Mouse (Mus musculus): ENCODE measurements around the gene Spryd3. TPM values are rescaled to one million over a fixed set of nuclear protein-coding genes. Genes with fewer than 3 reads are reported as not detected.

Spryd3 gene
- polyA plus RNA-seq, 1 experiment: 20.8 TPM

GRCm38 (mm10) chr15:102107689-102108573, 28.1 kb downstream of the Spryd3 start:
- TF ChIP-seq POLR2A (IDR thresholded peaks at IDR 0.05; ENCODE audit: borderline replicate concordance, low read depth, low read length) (no peak), CTCF (IDR thresholded peaks at IDR 0.05; ENCODE audit: low read depth, low read length) (peak; percentile 57)
- no peaks in the 10 kb centered on the region for H3K4me1 ChIP-seq (ENCODE audit: control insufficient read depth, insufficient read depth, low read length)
- no peak overlapping the region for H3K27ac ChIP-seq (ENCODE audit: insufficient read depth, low read depth, low read length)
- H3K4me3 ChIP-seq (ENCODE audit: insufficient read depth, low read length): no peak overlapping the region

GRCm38 (mm10) chr15:102106754-102107456, 29.1 kb downstream of the Spryd3 start:
- no peak overlapping the region for H3K27ac ChIP-seq (ENCODE audit: insufficient read depth, low read depth, low read length)
- H3K4me3 ChIP-seq (ENCODE audit: insufficient read depth, low read length): no peak overlapping the region
- no peaks in the 10 kb centered on the region for H3K4me1 ChIP-seq (ENCODE audit: control insufficient read depth, insufficient read depth, low read length)
- TF ChIP-seq POLR2A (IDR thresholded peaks at IDR 0.05; ENCODE audit: borderline replicate concordance, low read depth, low read length) (no peak), CTCF (IDR thresholded peaks at IDR 0.05; ENCODE audit: low read depth, low read length) (no peak)

- Histone ChIP-seq H3K27ac (ENCODE audit: insufficient read depth, low read depth, low read length) (no peak overlapping the region), H3K4me1 (ENCODE audit: control insufficient read depth, insufficient read depth, low read length) (no peaks in the 10 kb centered on the region), H3K4me3 (ENCODE audit: insufficient read depth, low read length) (no peak overlapping the region)
- TF ChIP-seq POLR2A (IDR thresholded peaks at IDR 0.05; ENCODE audit: borderline replicate concordance, low read depth, low read length): no peak
- no peak for TF ChIP-seq CTCF (IDR thresholded peaks at IDR 0.05; ENCODE audit: low read depth, low read length)
Observed at GRCm38 (mm10) chr15:102105764-102106730, 30.0 kb downstream of the Spryd3 start.

GRCm38 (mm10) chr15:102105360-102105759, 30.7 kb downstream of the Spryd3 start:
- Histone ChIP-seq H3K27ac (ENCODE audit: insufficient read depth, low read depth, low read length) (no peak overlapping the region), H3K4me3 (ENCODE audit: insufficient read depth, low read length) (no peak overlapping the region), H3K4me1 (ENCODE audit: control insufficient read depth, insufficient read depth, low read length) (no peaks in the 10 kb centered on the region)
- TF ChIP-seq POLR2A (IDR thresholded peaks at IDR 0.05; ENCODE audit: borderline replicate concordance, low read depth, low read length) (no peak), CTCF (IDR thresholded peaks at IDR 0.05; ENCODE audit: low read depth, low read length) (no peak)

GRCm38 (mm10) chr15:102103947-102104555, 32.0 kb downstream of the Spryd3 start:
- Histone ChIP-seq H3K4me1 (ENCODE audit: control insufficient read depth, insufficient read depth, low read length) (peaks cover 5% of the 10 kb centered on the region; the same call in 1 of the 2 replicates), H3K4me3 (ENCODE audit: insufficient read depth, low read length) (no peak overlapping the region), H3K27ac (ENCODE audit: insufficient read depth, low read depth, low read length) (no peak overlapping the region)
- TF ChIP-seq CTCF (IDR thresholded peaks at IDR 0.05; ENCODE audit: low read depth, low read length) (no peak), POLR2A (IDR thresholded peaks at IDR 0.05; ENCODE audit: borderline replicate concordance, low read depth, low read length) (no peak)

GRCm38 (mm10) chr15:102103371-102103946, 32.6 kb downstream of the Spryd3 start:
- no peak overlapping the region for H3K27ac ChIP-seq (ENCODE audit: insufficient read depth, low read depth, low read length)
- no peak for TF ChIP-seq CTCF (IDR thresholded peaks at IDR 0.05; ENCODE audit: low read depth, low read length)
- no peak for TF ChIP-seq POLR2A (IDR thresholded peaks at IDR 0.05; ENCODE audit: borderline replicate concordance, low read depth, low read length)
- no peak overlapping the region for H3K4me3 ChIP-seq (ENCODE audit: insufficient read depth, low read length)

GRCm38 (mm10) chr15:102102548-102103121, 33.4 kb downstream of the Spryd3 start:
- H3K4me3 ChIP-seq (ENCODE audit: insufficient read depth, low read length): no peak overlapping the region
- H3K4me1 ChIP-seq (ENCODE audit: control insufficient read depth, insufficient read depth, low read length): peaks cover 5% of the 10 kb centered on the region; the same call in 1 of the 2 replicates
- H3K27ac ChIP-seq (ENCODE audit: insufficient read depth, low read depth, low read length): no peak overlapping the region
- no peak for TF ChIP-seq CTCF (IDR thresholded peaks at IDR 0.05; ENCODE audit: low read depth, low read length)
- no peak for TF ChIP-seq POLR2A (IDR thresholded peaks at IDR 0.05; ENCODE audit: borderline replicate concordance, low read depth, low read length)

More at GRCm38 (mm10) chr15:102103371-102103946, 32.6 kb downstream of the Spryd3 start:
- peaks cover 5% of the 10 kb centered on the region; the same call in 1 of the 2 replicates for H3K4me1 ChIP-seq (ENCODE audit: control insufficient read depth, insufficient read depth, low read length)

Measured in bone marrow macrophage, adult 2 months (primary cell).